ENCODE assay signal across 8 mouse cellular contexts in genomic region chr11:95251295-95251694, GRCm38 (mm10). TPM values are rescaled to one million over a fixed set of nuclear protein-coding genes. Genes with fewer than 3 reads are reported as not detected.
DNase-seq lines count a peak whose midpoint lies in the region; ATAC-seq and TF ChIP-seq lines count a peak whose summit lies in the region.

No protein-coding gene starts in this region.

- WGBS in hindbrain, embryonic 10.5 days, result 5% methylated on average over 11 of the region's 11 CpGs
- 5% methylated on average over 11 of the region's 11 CpGs for WGBS in hindbrain, embryonic 12.5 days
- 7% methylated on average over 11 of the region's 11 CpGs for WGBS in bone marrow, adult 2 months
- WGBS in hindbrain, postnatal 0 days, result 5% methylated on average over 11 of the region's 11 CpGs
- 2% methylated on average over 11 of the region's 11 CpGs for WGBS in midbrain, postnatal 0 days

- H3K27ac ChIP-seq in hindbrain, embryonic 10.5 days, result no peak overlapping the region
- H3K27ac ChIP-seq in hindbrain, embryonic 12.5 days, result no peak overlapping the region
- H3K27ac ChIP-seq in bone marrow, adult 2 months (ENCODE audit: control insufficient read depth, insufficient read depth, low read depth, low read length, poor library complexity), result no peak overlapping the region
- no peak overlapping the region for H3K27ac ChIP-seq in embryonic fibroblast, embryonic 13.5 days (ENCODE audit: insufficient read depth, low read length)
- no peak overlapping the region for H3K27ac ChIP-seq in hindbrain, postnatal 0 days
- no peak overlapping the region for H3K27ac ChIP-seq in midbrain, postnatal 0 days (ENCODE audit: low read depth, low read length)

- H3K4me2 ChIP-seq in hindbrain, embryonic 12.5 days (replicated peaks), result no peak overlapping the region
- H3K4me2 ChIP-seq in hindbrain, postnatal 0 days (ENCODE audit: low read depth, low read length), result no peak overlapping the region
- H3K4me2 ChIP-seq in midbrain, postnatal 0 days (ENCODE audit: low read depth, low read length, poor library complexity, severe bottlenecking), result no peak overlapping the region

- DNase-seq in hindbrain, embryonic 10.5 days (ENCODE audit: low spot score), result peak; percentile 83
- DNase-seq in hindbrain, postnatal 0 days (ENCODE audit: low spot score), result peak; percentile 84
- DNase-seq in left cerebral cortex, postnatal 4 days, result peak; percentile 82
- peak; percentile 78 for DNase-seq in midbrain, postnatal 0 days (ENCODE audit: low spot score)
- DNase-seq in spleen, postnatal 4 days (ENCODE audit: low spot score in 2 of 2), result peak; percentile 62 to 87

- ATAC-seq in hindbrain, embryonic 12.5 days (ENCODE audit: low FRiP score), result no peak
- peak; percentile 27; the same call in 1 of the 2 replicates for ATAC-seq in hindbrain, postnatal 0 days
- ATAC-seq in midbrain, postnatal 0 days (ENCODE audit: low FRiP score), result no peak

- H3K27me3 ChIP-seq in hindbrain, embryonic 10.5 days (ENCODE audit: insufficient read depth, poor library complexity, severe bottlenecking), result peaks cover 31% of the 10 kb centered on the region
- H3K27me3 ChIP-seq in hindbrain, embryonic 12.5 days, result peaks cover 23% of the 10 kb centered on the region; the same call in 1 of the 2 replicates
- H3K27me3 ChIP-seq in hindbrain, postnatal 0 days (ENCODE audit: insufficient read depth, low read length), result no peaks in the 10 kb centered on the region
- H3K27me3 ChIP-seq in midbrain, postnatal 0 days (ENCODE audit: insufficient read depth, low read length), result peaks cover 4% of the 10 kb centered on the region; the same call in 1 of the 2 replicates

- H3K36me3 ChIP-seq in hindbrain, embryonic 10.5 days, result no peaks in the 10 kb centered on the region
- H3K36me3 ChIP-seq in hindbrain, embryonic 12.5 days, result no peaks in the 10 kb centered on the region
- no peaks in the 10 kb centered on the region for H3K36me3 ChIP-seq in hindbrain, postnatal 0 days (ENCODE audit: insufficient read depth, low read length)
- H3K36me3 ChIP-seq in midbrain, postnatal 0 days (ENCODE audit: insufficient read depth, low read length), result no peaks in the 10 kb centered on the region

- no peak for TF ChIP-seq POLR2A in bone marrow, adult 2 months (IDR thresholded peaks at IDR 0.05; ENCODE audit: borderline replicate concordance, control insufficient read depth, low read depth, low read length)
- TF ChIP-seq POLR2A in embryonic fibroblast, embryonic 13.5 days (IDR thresholded peaks at IDR 0.05; ENCODE audit: low read depth, low read length), result no peak

- H3K9me3 ChIP-seq in hindbrain, embryonic 10.5 days, result no peaks in the 10 kb centered on the region
- no peaks in the 10 kb centered on the region for H3K9me3 ChIP-seq in hindbrain, embryonic 12.5 days (replicated peaks)
- H3K9me3 ChIP-seq in hindbrain, postnatal 0 days (ENCODE audit: low read length), result no peaks in the 10 kb centered on the region
- no peaks in the 10 kb centered on the region for H3K9me3 ChIP-seq in midbrain, postnatal 0 days (ENCODE audit: low read length)

- intact Hi-C loops in left cerebral cortex, postnatal 4 days (cut with DNase I), result loop anchor here (1.0 to 10.0 kb wide), 3 partner anchors 134 to 266 kb away; partner anchors contain the start of gene Pdk2

- H3K9ac ChIP-seq in hindbrain, embryonic 12.5 days, result no peak overlapping the region
- H3K9ac ChIP-seq in hindbrain, postnatal 0 days (replicated peaks; ENCODE audit: low read length), result no peak overlapping the region
- H3K9ac ChIP-seq in midbrain, postnatal 0 days (replicated peaks; ENCODE audit: low read length, poor library complexity, severe bottlenecking), result no peak overlapping the region

- H3K4me3 ChIP-seq in hindbrain, embryonic 10.5 days, result no peak overlapping the region
- no peak overlapping the region for H3K4me3 ChIP-seq in hindbrain, embryonic 12.5 days
- H3K4me3 ChIP-seq in bone marrow, adult 2 months (replicated peaks; ENCODE audit: control insufficient read depth, low read depth, low read length), result no peak overlapping the region
- no peak overlapping the region for H3K4me3 ChIP-seq in embryonic fibroblast, embryonic 13.5 days (ENCODE audit: insufficient read depth, low read length)
- no peak overlapping the region for H3K4me3 ChIP-seq in hindbrain, postnatal 0 days (ENCODE audit: low read length)
- H3K4me3 ChIP-seq in midbrain, postnatal 0 days (ENCODE audit: low read depth, low read length), result no peak overlapping the region

- peaks cover 24% of the 10 kb centered on the region for H3K4me1 ChIP-seq in hindbrain, embryonic 10.5 days (replicated peaks)
- H3K4me1 ChIP-seq in hindbrain, embryonic 12.5 days, result 0 out of 2 replicates have a peak, but pooled peaks cover 4% of the 10 kb centered on the region
- no peaks in the 10 kb centered on the region for H3K4me1 ChIP-seq in bone marrow, adult 2 months (ENCODE audit: control insufficient read depth, insufficient read depth, low read length)
- H3K4me1 ChIP-seq in embryonic fibroblast, embryonic 13.5 days (ENCODE audit: control insufficient read depth, insufficient read depth, low read length), result no peaks in the 10 kb centered on the region
- H3K4me1 ChIP-seq in hindbrain, postnatal 0 days (ENCODE audit: insufficient read depth, low read length), result no peaks in the 10 kb centered on the region
- 0 out of 2 replicates have a peak, but pooled peaks cover 4% of the 10 kb centered on the region for H3K4me1 ChIP-seq in midbrain, postnatal 0 days (ENCODE audit: insufficient read depth, low read length)

- peak; percentile 93 for TF ChIP-seq CTCF in bone marrow, adult 2 months (IDR thresholded peaks at IDR 0.05; ENCODE audit: control insufficient read depth, insufficient read depth, low read length)
- TF ChIP-seq CTCF in embryonic fibroblast, embryonic 13.5 days (IDR thresholded peaks at IDR 0.05; ENCODE audit: borderline replicate concordance, insufficient read depth, low read length), result peak; percentile 98
- peak; percentile 97 for TF ChIP-seq CTCF in hindbrain, postnatal 0 days (IDR thresholded peaks at IDR 0.05; ENCODE audit: low read depth)
- TF ChIP-seq CTCF in midbrain, postnatal 0 days (IDR thresholded peaks at IDR 0.05), result peak; percentile 97

RNA-seq across cellular contexts. Expression of gene Tac4, which starts 10.0 kb away (rescaled TPM):
- polyA plus RNA-seq in hindbrain, embryonic 10.5 days (2016; fragmentation: Nextera tagmentation; extraction: Ambion mirVana), result 0.12 TPM in 1 of 2 replicates, not detected in the other
- polyA plus RNA-seq in hindbrain, embryonic 12.5 days (2016; fragmentation: Nextera tagmentation; extraction: Ambion mirVana), result 0.18 and 0.22 TPM in 2 replicates
- not detected in 2 replicates for polyA plus RNA-seq in bone marrow, adult 2 months (2011; ENCODE audit: insufficient read depth, insufficient read length, low replicate concordance, missing spikeins)
- polyA plus RNA-seq in embryonic fibroblast, embryonic 13.5 days (2011; ENCODE audit: insufficient read length, low read depth, missing spikeins), result not detected in 2 replicates
- total RNA-seq in hindbrain, postnatal 0 days (2014; rRNA removed), result not detected in 2 replicates
- polyA plus RNA-seq in hindbrain, postnatal 0 days (2015; fragmentation: Nextera tagmentation; extraction: Ambion mirVana), result not detected in 2 replicates
- not detected for total RNA-seq in left cerebral cortex, postnatal 4 days (2021)
- total RNA-seq in midbrain, postnatal 0 days (2014; rRNA removed), result not detected in 2 replicates
- polyA plus RNA-seq in midbrain, postnatal 0 days (2015; fragmentation: Nextera tagmentation; extraction: Ambion mirVana), result not detected in 2 replicates

RNA-seq across cellular contexts. Expression of gene Kat7, which starts 58.8 kb away (rescaled TPM):
- polyA plus RNA-seq in hindbrain, embryonic 10.5 days (2016; fragmentation: Nextera tagmentation; extraction: Ambion mirVana), result 79.0 and 84.9 TPM in 2 replicates
- polyA plus RNA-seq in hindbrain, embryonic 12.5 days (2016; fragmentation: Nextera tagmentation; extraction: Ambion mirVana), result 71.8 and 73.6 TPM in 2 replicates
- polyA plus RNA-seq in bone marrow, adult 2 months (2011; ENCODE audit: insufficient read depth, insufficient read length, low replicate concordance, missing spikeins), result 26.3 and 39.0 TPM in 2 replicates
- 56.1 and 58.4 TPM in 2 replicates for polyA plus RNA-seq in embryonic fibroblast, embryonic 13.5 days (2011; ENCODE audit: insufficient read length, low read depth, missing spikeins)
- 64.4 and 69.0 TPM in 2 replicates for total RNA-seq in hindbrain, postnatal 0 days (2014; rRNA removed)
- polyA plus RNA-seq in hindbrain, postnatal 0 days (2015; fragmentation: Nextera tagmentation; extraction: Ambion mirVana), result 59.0 and 66.6 TPM in 2 replicates
- total RNA-seq in left cerebral cortex, postnatal 4 days (2021), result 10 to 100 TPM; 70.2 to 72.0 TPM
- 72.5 and 113 TPM in 2 replicates for total RNA-seq in midbrain, postnatal 0 days (2014; rRNA removed)
- polyA plus RNA-seq in midbrain, postnatal 0 days (2015; fragmentation: Nextera tagmentation; extraction: Ambion mirVana), result 65.6 and 72.7 TPM in 2 replicates
